Mouse (Mus musculus) thymus, adult 18-20 months (tissue): Measurements from ENCODE around the gene Batf2.
"Not testable (repeated sequence)": the region's sequence is repeated elsewhere in the genome, so short reads cannot be mapped to it uniquely, and the experiment has no call there.

Source experiments
- DNase-seq, 2 experiments: peaks; one replicate each; pipeline ENCODE4 v3.0.0; 2022; ENCODE audit warnings: mixed read lengths in 2 of 2

The Batf2 gene

GRCm38 (mm10) chr19:6132171-6132827, 8.5 kb upstream of the Batf2 start:
- no peak for DNase-seq

GRCm38 (mm10) chr19:6133197-6133596, 7.6 kb upstream of the Batf2 start:
- DNase-seq: not testable (repeated sequence)

- no peak for DNase-seq
Measured at GRCm38 (mm10) chr19:6136397-6136796, 4.4 kb upstream of the Batf2 start.

GRCm38 (mm10) chr19:6139701-6140100, 1.1 kb upstream of the Batf2 start:
- DNase-seq: no peak

GRCm38 (mm10) chr19:6140374-6140677, 457 bp upstream of the Batf2 start:
- DNase-seq: no peak

GRCm38 (mm10) chr19:6141394-6141749, 589 bp downstream of the Batf2 start, which contains the start of gene Arl2:
Gene Arl2, minus strand, starts transcription at chr19:6141548.
- peak; percentile 52 to 74 for DNase-seq

- DNase-seq: no peak
Measured at GRCm38 (mm10) chr19:6144842-6145241, 4.1 kb downstream of the Batf2 start.

- no peak for DNase-seq
Measured at GRCm38 (mm10) chr19:6155174-6155573, 14.4 kb downstream of the Batf2 start.

GRCm38 (mm10) chr19:6156372-6156771, 15.6 kb downstream of the Batf2 start:
- no peak for DNase-seq

GRCm38 (mm10) chr19:6157220-6157619, 16.4 kb downstream of the Batf2 start:
- DNase-seq: no peak

GRCm38 (mm10) chr19:6163872-6164547, 23.2 kb downstream of the Batf2 start:
- no peak for DNase-seq

- DNase-seq: no peak
Measured at GRCm38 (mm10) chr19:6166750-6167149, 26.0 kb downstream of the Batf2 start.

- no peak for DNase-seq
Measured at GRCm38 (mm10) chr19:6171215-6171614, 30.4 kb downstream of the Batf2 start.

GRCm38 (mm10) chr19:6174771-6175170, 34.0 kb downstream of the Batf2 start:
- no peak for DNase-seq

- DNase-seq: no peak
Measured at GRCm38 (mm10) chr19:6178775-6179174, 38.0 kb downstream of the Batf2 start.

GRCm38 (mm10) chr19:6181629-6182028, 40.8 kb downstream of the Batf2 start:
- no peak for DNase-seq

- no peak for DNase-seq
Measured at GRCm38 (mm10) chr19:6182534-6182933, 41.8 kb downstream of the Batf2 start.

- DNase-seq: no peak
Measured at GRCm38 (mm10) chr19:6184131-6184530, 43.3 kb downstream of the Batf2 start, which contains the start of gene Majin. Gene Majin, plus strand, starts transcription at chr19:6184388.

GRCm38 (mm10) chr19:6204265-6204664, 63.5 kb downstream of the Batf2 start:
- DNase-seq: no peak

GRCm38 (mm10) chr19:6206716-6207115, 65.9 kb downstream of the Batf2 start:
- no peak for DNase-seq

- DNase-seq: no peak
Measured at GRCm38 (mm10) chr19:6216046-6216705, 75.4 kb downstream of the Batf2 start.

- DNase-seq: no peak
Measured at GRCm38 (mm10) chr19:6218606-6219005, 77.8 kb downstream of the Batf2 start.
